Mouse (Mus musculus): ENCODE data around the gene Mindy4.

DNA sequence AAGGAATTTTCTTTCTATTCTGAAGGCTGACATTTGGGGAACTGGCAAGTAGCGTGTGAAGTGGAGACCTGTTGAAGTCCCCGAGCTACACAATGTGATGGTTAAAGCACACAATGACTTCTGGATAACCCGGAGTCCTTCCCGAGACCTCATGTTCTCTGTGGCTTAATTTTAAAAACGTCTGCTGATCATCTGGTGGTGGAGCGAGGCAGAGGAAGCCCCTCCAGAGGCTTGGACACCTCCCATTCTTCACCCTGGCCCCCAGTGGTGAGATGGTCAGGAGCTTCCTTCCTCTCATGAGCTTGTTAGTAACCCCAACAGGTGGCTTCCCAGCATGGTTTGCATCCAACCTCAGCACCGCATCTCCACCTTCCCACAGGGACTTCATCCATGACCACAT is 43.3 kb downstream of the Mindy4 start:
- TF ChIP-seq CTCF (IDR thresholded peaks at IDR 0.05; ENCODE audit: low read depth) (no peak), EP300 (IDR thresholded peaks at IDR 0.05; ENCODE audit: low read depth) (no peak)
